Mouse (Mus musculus) spleen, postnatal 36 days (tissue): ENCODE data around the gene Ntrk2.

Experiments
- DNase-seq, 2 experiments: peaks; one replicate each; pipeline ENCODE4 v3.0.0; 2022; ENCODE audit warnings: low spot score in 2 of 2, mixed read lengths in 1 of 2

Ntrk2 gene

DNA sequence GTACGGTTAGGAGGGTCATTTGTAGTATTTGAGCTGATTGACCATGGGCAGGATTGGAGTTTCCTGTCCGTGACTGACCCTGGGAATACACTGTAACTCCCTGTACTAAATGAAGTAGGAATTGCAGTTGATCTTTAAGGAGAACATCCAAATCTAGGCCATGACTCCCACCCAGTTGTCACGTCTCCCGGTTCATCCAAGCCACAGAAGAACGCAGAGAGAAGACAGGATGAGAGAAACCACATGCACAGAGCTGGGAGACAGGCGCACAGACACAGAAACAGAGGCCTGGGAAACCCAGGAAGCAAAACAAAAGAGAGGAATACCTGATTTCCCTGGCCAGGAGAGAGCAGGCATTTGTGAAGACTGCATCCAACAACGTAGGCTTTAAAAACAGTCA lies 117.1 kb downstream of the Ntrk2 start:
- DNase-seq, result no peak

DNA sequence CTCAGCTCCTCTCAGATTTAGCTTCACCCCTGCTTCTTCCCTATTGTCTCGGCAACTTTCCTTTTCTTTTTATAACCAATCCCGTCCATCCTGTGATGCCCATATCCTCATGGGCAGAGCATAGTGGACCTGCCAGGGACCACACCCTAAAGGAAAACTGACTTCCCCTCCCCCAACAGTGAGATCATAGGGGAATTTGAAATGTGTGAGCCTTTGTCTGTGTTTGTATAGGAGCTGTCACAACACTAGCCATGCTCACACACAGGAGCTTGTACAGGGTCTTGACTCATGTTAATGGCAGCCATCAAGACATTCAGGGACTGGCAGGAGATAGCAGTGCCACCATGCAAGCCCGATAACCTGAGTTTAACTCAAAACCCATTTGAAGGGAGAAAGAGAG lies 118.1 kb downstream of the Ntrk2 start:
- DNase-seq, result no peak

DNA sequence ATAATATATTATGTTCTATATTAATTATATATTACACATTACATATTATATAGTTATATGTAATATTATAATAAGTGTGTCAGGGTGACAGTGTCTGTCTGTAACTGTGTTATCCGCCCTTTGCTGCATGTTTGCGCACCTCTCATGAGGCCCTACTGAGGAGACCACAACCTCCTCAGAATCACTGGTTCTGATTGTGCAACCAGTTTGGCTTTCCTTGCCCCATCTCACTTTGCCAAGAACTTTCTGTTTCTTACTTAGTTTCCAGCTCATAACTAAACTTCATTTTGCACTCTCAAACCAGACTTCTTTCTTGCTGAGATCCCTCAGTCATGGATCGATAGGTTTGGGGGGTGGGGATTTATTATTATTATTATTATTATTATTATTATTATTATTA lies 120.8 kb downstream of the Ntrk2 start:
- DNase-seq, result no peak

DNA sequence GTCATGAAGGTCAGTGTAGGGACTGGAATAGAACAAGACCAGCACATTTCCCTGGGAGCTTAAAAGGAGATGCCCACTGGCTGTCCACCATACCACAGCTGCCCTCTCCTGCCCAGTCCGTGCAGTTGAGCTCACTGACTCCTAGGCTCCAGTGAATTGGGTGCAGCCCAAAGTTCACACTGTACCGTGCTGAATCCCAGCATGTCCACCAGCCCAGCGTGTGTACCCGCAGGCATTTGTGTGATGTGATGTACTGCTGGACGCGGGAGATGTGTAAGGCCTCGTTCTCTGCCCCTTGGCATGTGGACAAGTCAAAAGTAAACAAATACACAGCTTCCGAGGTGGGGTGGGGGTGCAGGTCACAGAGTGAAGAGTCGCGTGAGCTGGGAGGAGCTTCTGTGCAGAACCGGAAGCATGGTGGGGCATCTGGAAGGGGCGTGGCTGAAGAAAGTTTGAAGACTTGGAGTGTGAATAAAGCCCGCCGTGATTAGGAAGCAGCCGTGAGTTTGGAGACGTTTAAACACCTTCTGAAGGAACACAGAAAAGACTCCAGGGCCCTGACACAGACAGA lies 121.4 kb downstream of the Ntrk2 start:
- DNase-seq, result no peak

DNA sequence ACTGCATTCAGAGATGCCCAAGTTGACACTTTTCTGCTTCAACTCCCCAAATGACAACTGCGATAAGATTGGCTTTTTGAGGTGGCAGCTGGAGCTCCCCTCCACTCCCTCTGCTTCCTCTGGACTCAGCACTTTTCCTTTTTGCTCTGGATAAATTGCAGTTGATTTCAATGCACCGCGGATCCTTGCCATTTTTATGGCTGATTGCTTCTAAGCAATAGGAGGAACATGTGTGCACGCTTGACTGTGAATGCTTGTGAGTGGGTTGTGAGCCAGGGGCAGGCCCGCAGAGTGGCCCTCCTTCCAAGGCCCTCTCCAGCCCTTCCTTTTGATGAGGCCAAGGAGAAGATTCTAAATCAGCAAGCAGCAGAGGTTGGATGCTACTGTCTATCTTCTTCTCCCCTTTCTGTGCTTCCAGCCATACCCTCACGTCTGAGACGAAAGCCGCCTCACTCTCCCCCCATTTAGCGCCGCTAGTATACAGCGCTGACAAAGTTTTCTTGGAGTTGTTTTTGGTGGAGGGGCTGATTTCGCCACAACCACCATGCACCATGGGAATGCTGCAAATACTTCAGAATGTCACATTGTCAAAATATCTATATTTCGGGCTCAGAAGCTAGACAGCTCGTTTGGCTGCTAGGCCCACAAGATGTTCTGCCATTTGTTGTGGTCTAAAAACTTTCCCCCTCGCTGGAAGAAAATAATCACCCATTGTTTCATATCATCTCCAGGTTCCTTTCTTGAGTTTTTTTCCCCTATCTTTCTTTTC lies 122.5 kb downstream of the Ntrk2 start:
- DNase-seq, result no peak

DNA sequence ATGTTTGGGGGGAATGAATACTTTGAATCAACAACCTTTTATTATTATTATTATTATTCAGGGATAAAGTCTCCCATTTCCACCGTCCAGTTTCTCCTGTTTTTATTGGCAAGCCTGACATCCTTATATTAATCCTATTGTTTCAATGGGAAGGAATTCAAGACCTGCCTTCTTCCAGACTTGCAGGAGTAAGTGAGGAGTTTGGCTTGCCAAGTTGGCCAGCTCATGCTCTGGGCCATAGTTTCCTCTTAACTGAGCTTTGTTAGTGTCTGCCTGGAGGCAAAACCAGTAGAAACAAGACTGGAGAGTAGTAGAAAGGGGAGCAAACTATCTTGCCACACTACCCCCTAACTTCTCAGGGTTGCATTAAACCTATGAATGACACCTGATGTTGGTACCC lies 123.8 kb downstream of the Ntrk2 start:
- no peak for DNase-seq

DNA sequence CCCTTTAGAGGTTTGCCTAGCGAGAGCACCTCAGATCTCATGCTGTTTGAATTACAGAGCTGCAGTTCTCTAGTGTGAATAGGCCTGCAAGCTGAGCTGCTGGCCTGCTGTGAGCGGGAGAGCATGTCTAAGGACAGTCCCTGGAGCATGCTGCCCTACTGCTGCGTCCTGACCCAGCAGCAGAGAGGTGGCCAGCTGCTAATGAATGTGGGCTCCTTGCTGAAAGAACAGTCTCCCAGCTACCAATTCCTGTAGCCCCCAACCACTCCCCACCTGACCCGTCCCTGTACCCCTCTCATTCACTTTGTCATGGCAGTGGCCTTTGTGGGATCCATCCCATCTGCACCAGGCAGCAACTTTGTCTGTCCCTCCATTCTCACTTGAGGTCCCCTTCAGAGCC lies 126.8 kb downstream of the Ntrk2 start:
- DNase-seq, result no peak

DNA sequence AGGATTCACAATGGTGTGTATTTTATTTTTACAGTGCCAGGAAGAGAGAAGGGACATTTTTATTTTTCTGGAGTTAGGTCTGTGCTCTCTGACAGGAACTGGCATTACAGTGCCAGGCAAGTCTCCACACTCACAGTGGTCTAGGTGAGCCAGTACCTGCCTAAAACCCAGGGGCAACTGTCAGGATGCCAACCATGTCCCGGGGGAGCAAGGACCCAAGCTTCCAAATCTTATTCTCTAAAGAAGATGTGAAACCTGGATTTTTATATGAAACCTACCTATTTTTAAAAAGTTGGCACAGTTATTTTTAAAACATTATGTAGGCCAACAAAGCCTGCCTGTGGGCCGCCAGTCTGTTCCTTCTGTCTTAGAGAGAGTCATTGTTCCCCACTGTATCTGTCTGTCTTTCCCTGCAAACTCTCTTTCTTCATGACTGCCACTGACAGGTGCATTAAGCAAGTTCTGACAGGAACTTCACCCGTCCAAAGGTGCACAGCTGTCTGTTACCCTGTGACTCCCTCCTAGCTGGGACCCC lies 128.3 kb downstream of the Ntrk2 start:
- no peak for DNase-seq

DNA sequence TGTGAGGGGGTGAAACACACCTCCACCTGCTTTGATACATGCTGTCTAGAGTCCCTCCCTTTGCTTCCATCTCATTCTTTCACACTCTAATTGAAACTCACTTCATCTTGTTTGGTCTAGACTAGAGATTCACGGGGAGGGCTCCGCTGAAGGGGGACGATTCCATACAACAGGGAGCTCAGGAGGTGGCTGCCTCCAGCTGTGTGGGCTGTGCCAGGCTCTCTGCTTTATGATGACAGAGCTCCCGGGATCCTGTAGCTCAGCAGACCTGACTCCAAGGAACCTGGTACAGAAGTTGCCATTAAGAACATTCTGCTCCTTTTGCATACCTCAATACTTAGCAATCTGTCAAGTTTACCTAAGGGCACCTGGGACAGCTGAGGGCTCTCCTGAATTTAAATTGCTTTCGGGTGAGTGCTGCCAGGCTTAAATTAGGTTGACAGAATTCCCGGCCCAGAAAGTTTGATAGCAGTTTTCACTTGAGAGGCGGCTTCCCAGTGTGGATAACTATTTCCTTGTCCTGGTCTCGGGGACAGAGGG lies 129.7 kb downstream of the Ntrk2 start:
- DNase-seq, result no peak

DNA sequence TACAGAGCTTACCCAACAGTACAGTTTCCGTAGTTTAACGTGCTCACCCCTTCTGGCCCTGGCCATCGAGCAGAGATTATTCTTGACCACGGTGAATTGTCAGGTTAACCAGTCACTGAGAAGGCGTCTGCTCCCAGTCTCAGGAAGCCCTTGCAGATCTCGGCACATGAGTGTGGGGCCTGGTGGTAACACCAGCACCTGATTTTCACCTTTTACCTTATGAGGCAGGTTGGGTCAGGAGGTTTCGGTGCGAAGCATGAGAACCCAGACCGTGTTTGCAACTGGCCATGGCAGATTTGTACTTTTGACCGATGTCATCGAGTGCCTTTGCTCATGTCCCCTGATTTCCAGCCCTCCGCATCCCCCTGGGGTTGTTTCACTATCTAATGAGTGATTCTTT lies 131.5 kb downstream of the Ntrk2 start:
- no peak for DNase-seq

DNA sequence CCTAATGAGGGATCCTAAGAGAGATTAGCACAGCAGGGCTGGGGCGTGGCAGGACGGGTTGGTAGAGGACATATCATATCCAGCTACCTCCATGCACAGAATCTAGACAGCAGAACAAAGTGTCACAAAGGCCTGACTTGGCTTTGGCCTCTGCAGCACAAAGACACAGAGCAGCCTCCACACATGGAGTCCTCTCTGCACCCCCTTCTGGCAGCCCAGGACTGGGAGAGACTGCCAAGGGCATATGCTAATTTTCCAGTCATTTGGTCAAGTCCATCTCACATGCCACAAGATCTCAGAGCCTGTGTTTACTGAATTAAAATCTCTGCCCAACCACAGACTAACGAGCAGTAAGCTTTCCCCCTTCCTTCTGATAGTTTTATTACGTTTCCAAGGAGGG lies 132.1 kb downstream of the Ntrk2 start:
- no peak for DNase-seq

DNA sequence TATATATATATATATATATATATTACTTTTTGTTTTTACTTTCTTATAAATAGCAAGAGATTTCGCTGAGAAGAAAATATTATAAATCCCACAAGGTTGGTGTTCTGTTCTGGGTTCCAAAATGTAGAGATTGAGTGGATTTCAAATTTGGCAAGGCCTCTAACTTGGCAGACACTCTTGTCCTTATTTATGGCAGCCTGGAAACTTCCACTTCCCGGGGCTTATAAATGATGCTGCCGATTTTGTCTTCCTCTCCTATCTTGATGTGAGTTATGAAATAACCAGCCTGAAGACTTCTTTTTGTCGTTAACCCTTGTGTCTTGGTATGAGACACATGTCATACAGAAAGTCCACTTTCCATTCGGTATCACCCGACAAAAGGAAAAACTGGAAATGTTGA lies 133.8 kb downstream of the Ntrk2 start:
- no peak for DNase-seq

DNA sequence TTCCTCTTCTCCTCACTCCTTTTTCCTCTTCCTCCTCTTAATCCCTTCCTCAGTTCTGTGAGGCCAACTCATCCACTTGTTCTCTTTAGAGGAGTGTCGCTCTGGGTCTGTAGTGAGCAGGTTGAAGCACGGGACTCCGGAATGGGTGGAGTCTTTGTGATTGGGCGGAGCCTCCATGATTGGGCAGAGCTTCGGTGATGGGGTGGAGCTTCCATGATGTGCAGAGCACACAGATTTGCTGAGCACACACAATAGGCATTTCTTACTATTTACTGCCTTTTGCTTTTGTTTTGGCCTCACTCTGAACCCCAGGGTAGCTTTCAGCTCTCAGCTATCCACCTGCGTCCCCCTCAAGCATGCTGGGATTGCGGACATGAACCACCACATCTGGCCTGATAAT lies 134.4 kb downstream of the Ntrk2 start:
- no peak for DNase-seq

DNA sequence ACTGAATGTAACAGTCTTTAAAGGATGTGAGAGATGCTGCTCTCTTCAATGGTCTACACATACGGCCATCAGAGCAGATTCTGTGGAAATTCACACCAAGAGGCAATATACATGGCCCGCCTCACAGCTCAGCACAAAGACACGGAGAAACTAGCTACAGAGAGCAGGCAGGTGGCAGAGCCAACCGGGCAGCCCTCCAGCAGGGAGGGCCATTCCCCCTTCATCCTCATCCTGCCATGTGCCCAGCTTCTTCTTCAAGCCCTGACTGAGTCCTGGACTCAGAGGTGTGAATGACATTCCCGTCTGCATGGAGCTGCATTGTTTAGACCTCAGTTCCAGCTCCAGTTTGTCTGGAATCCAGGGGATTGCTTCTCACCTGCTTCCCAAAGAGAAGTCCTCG lies 139.4 kb downstream of the Ntrk2 start:
- no peak for DNase-seq

DNA sequence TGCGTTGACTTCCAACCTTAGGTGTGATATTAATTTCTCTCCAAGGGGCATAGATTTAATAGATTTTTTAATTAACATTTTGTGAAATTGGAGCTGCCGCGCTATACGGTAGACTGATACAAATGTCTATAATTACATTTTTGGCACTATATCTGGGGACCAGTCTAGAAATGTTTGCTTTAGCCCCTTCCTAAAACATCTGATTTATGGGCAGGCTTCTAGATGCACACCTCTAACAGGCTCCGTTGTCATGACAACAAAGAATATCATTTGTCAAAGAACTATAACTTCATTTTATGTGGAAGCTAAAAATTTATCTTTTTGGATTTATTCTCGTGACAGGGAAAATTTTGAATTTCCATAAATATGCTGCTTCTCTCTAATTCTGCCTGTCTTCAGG lies 140.2 kb downstream of the Ntrk2 start:
- no peak for DNase-seq

DNA sequence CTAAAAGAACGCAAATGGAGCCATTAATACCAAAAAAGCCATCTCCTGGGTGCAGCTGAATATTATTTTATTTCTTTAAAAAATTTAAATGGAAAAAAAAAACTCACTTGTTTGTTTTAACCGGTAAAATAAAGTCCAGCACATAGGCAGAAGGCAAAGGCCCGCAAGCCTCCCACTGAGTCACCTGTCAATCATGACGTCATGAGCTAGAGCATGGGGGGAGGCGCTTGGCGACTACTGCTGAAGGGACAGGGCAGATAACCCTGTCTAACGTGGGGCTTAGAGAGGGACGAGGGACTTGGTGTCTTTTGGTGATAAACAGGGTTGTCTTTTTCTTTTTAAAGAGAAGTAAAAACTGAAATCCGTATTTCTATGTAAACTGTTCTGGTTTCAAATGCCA lies 140.7 kb downstream of the Ntrk2 start:
- DNase-seq, result no peak

DNA sequence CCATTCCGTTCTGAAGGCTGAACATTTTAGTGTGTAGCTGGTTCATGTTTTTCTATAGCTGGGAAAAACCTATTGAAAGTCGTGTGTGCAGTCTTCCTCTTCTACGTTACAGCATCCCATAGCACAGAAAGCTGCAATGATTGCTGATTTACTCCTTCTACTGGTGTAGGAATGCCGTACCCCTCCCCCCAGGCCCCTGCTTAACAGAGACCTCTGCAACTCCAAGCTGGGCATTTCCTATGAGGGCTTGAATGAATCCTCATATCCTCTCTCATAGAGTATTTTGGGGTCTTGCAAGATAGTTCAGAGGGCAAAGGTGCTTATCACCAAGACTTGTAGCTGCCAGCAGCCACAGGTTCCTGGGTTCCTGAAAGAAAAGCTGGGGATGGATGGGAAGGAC lies 148.0 kb downstream of the Ntrk2 start:
- DNase-seq, result no peak

DNA sequence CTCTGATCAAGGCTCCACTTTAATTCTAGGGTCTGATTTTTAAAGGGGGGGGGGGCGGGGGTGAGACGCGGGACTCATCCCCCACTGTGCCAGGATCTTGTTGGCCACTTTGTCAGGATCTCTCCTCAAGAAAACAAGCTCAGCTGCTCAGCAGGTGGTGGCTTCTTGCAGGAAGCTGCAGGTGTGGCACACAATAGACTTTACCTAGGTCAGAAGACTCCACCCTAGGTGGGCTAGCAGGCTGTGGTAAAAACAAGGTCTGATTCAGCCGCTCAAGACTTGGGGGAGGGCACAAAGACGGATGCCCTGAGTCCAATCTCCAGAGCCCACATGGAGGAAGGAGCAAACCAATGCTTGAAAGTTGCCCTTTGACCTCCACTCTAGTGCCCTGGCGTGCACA lies 148.4 kb downstream of the Ntrk2 start:
- no peak for DNase-seq

DNA sequence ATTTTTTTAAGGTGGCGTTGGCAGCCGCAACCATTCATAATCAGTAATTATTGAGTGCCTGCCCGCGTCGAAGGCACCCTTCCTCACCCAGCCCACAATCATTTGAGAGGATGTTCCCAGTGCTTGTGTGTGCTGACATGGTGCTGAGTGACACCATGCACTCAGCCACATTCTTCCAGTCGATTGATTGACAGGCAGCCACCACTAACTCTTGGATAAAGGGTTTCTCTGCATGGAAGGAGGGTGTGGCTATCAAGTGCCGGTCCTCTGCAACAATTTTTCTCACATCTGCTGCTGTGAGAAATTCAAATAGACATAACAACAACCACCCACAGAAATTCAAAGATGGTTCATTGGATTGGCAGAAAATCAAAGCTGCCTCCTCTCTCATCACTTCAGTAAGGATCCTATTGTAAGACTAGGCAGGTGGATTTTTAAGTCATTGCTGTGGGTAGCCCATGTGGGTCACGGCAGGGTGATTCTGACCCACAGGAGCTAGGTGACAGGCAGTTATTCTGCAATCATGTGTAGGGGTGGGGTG lies 148.9 kb downstream of the Ntrk2 start:
- DNase-seq, result no peak

DNA sequence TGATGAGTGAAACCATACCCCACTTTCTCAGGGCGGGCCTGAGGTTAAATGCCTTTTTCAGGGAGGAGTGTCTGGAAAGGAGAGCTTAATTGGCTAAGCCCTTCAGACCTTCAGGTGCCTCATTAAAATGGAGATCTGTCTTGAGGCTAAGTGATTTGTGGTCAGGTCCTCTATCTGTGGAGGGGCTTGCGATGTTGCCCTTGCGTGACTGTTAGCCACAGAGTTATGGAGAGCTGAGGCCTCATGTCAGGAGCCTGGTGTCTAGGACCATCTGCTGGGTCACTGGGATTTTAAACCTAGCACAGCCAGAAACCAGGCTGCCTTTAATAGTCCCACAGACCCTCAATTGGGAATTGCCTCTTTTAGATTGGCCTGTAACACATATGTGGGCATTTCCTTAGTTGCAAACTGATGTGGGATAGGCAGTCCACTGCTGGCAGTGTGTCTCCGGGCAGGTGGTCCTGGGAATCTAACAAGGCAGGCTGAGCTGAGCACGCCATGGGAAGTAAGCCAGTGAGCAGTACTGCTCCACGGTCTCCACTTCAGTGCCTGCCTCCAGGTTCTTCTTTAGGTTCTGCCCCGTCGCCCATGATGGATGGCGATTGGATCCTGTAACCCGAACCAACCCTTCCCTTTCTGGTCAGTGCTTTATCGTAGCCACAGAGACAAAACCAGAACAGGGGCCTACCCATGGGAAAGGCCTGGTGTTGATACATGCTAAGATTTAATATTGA lies 152.0 kb downstream of the Ntrk2 start:
- DNase-seq, result no peak

DNA sequence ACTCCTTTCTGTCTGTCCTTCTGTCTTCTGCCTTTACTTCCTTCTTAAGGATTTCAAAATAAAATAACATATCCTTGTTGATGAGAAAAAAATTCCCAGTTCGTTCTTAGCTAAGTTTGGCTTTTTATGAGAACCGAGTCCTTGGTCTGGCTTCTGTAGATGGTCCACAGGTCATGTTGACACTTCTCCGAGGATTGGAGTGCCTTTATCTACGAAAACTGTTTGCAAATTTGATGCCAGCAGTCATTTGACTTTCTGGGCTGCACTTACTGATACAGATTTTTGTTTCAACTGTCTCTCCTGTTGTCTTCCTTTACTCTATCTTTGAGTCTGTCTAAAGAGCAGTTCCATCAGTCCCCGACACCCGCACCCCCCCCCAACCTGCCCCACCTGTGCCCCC lies 154.0 kb downstream of the Ntrk2 start:
- DNase-seq, result no peak

DNA sequence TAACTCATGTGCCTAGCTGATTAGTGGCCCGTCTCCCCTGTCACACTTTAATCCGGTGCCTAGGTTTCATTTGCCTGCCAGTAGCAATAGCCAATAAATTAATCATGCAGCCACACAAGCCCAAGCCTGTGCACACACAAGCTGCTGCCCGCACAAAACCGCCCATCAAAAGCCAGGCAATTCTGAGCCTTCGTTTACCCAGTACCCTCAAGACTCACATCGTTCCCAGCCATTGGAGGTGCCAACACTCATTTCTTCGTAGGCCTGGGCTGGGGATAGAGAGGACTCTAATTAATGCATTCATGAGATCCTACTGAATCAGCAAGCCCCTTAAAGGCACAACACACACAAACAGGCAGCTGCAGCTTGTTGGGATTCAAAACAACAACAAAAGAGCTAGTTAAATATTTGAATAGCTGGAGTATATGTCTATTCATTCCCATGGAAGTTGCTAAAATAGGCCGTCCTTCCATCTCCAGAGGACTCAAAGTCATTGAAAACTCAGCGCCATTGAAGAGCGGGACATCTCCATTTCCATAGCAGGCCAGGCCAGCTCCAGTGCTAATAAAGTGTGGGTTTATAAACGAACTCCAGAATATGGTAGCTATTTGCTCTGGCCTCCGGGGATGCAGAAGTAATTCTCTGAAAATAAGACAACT lies 158.5 kb downstream of the Ntrk2 start:
- DNase-seq, result no peak
